Mouse (Mus musculus) MN1 (cell line): ENCODE measurements around the gene Pcgf1.
A peak's percentile ranks its signal among the peaks of the same experiment; 100 is the strongest.

ENCODE experiments used
- DNase-seq: peaks from one replicate; pipeline ENCODE4 v3.0.0-alpha.2; 2016; ENCODE audit warnings: low spot score

Gene Pcgf1

GRCm38 (mm10) chr6:83066441-83066840, 11.2 kb upstream of the Pcgf1 start:
- no peak for DNase-seq

GRCm38 (mm10) chr6:83068221-83068620, 9.4 kb upstream of the Pcgf1 start:
- DNase-seq = no peak

DNA sequence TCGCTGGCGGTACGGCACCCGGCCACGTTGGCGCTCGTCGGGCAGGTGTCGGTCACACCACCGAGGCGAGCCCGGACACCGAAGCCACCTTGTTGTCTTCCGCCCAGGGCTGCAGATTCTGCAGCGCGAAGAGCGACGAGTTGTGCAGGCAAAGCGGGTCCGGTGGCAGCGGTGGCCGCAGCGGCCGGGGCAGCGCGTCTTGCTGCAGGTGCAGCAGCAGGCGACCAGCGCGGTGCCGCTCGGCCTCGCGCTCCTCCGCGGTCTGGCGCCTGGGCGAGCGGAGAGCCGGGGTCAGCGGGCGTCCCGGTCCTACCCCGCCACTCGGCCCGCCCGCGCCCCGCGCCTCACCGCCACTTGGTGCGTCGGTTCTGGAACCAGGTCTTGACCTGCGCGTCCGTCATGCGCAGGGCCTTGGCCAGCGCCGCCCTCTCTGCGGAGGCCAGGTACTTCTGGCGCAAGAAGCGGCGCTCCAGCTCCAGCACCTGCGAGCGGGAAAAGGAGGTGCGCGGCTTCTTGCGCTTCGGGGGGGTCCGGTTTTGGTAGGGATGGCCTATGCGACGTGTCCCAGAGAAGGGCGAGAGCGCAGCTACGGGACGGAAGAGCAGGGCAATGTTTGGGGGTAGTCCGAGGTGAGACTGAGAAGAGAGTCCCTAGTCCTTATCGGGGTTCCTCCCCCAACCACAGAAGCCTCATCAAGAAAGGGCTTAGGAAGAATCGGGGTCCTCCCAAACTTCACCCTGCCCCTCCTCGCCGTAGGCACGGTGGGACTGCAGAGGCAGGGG, 8.8 kb upstream of the Pcgf1 start:
- no peak for DNase-seq

DNA sequence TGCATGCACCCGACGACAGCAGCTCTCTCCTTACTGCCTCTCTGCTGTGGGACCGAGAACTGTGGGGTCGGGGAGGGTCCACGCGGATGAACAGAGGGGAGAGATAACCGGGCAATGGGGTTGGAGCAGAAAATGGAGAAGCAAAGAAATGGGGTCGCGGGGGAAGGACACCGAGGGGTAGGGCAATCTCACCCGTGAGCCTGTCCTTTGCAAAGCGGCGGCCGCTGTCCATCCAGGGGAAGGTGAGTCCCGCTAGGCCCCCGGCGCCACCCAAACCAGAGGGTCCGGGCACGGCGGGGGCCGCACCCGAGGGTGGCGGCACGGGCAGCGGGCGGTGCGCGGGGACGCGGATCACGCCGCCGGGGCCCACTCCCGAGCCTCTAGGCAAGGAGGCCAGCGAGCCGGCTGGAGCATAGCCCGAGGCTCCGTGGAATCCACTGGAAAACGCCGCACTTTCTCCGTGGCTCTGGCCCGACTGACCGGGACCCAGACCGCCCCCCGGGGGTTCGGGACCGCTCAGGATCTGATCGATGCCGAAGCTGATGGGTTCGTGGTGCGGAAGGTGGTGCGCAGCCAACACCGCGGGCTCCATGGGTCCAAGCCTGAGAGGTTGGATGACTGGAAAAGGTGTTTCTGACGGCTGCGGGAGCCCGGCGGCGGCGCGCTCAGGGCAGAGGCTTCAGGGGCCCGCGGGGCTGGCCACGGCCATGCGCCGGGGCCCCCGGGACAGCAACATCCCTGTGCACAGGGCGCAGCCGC, 8.0 kb upstream of the Pcgf1 start:
- DNase-seq = no peak

- no peak for DNase-seq
Observed at GRCm38 (mm10) chr6:83070247-83070310, 7.6 kb upstream of the Pcgf1 start, which contains the start of gene Tlx2. TSS of gene Tlx2 (minus strand) at chr6:83070293.

GRCm38 (mm10) chr6:83070311-83071219, 7.1 kb upstream of the Pcgf1 start:
- peak; percentile 51 for DNase-seq

- no peak for DNase-seq
Observed at GRCm38 (mm10) chr6:83071220-83071619, 6.4 kb upstream of the Pcgf1 start.

GRCm38 (mm10) chr6:83074979-83075378, 2.7 kb upstream of the Pcgf1 start:
- DNase-seq = no peak

- DNase-seq = peak; percentile 98
Observed at GRCm38 (mm10) chr6:83078324-83078858, 722 bp downstream of the Pcgf1 start.

- DNase-seq = no peak
Observed at GRCm38 (mm10) chr6:83080210-83080609, 2.5 kb downstream of the Pcgf1 start.

DNA sequence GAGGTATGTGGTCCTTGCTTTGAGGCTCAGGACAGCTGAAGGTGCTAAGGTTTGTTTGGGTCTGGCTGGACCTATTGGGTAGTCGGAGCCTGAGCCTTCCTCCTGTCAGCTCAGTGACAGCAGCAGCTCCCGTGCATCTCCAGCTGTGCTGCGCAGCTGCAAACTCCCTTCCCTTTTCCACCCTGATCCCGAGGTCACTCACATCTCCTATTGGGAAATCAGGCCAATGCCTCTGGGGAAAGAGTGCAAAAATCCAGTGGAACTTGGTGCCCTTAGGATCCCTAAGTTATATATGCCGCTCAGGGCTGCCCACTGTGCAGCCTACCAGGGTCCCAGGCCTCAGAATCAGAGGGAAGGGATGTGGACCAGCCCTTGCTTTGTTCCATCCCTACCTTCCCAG, 5.8 kb downstream of the Pcgf1 start:
- DNase-seq = no peak

DNA sequence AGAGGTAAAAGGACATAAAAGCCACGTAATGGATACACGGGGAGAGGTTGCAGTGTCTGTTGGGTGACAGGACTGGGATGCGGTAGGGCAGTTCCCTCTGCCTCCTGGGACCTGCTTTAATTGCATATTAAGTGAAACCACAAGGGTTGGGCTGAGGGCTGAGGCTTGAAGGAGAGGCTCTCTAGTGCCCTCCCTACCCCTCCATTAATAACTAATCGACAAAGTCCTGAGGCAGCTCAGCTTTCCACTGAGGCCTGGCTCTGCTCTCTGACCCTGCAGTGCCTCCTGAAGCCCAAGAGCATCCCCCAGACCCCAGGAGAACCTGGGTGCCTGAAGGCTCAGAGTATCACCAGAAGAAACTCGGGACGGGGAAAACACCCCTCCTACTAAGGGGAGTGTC, 6.8 kb downstream of the Pcgf1 start:
- no peak for DNase-seq

DNA sequence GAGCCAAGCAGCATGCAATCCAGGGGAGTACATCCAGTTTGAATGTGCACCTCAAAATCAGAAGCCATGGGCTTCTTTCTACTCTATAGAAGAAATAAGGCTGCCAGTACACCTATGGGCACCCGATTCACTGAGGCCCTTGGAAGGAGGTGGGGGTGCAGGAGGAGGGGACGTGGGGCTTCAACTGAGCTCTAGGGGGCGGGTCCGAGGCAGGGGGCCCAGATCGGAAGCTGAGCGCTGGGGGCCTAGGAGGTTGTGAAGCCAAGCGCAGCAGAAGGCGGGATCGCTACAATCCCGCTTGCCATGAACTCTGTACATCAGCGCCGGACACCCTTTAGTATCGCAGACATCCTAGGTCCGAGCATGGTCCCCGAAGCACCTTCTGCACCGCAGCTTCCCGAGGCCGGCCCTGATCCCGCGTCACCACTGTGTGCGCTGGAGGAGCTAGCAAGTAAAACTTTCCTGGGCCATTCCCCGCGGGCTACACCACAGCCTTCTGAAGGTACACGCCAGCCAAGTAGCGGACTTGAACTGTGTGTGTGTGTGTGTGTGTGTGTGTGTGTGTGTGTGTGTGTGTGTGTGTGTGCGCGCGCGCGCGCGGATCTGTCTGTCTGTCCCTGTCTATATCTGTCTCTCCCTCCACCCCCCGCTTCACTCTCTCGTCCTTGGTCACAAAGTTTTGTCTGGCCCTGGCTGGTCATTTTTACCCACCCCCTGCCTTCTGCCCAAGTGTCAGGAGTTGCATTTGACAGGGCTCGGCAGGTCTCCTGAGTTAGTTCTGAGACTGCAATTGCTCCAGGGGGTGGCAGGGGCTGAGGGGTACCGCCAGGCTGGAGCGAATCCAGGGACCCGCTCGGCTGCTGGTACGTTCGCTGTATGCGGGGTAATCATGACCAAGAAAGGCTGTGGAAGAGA, 8.7 kb downstream of the Pcgf1 start, which contains the start of gene Lbx2:
TSS of gene Lbx2 (plus strand) at position 247 of the 915 bp plus-strand sequence.
- no peak for DNase-seq

DNA sequence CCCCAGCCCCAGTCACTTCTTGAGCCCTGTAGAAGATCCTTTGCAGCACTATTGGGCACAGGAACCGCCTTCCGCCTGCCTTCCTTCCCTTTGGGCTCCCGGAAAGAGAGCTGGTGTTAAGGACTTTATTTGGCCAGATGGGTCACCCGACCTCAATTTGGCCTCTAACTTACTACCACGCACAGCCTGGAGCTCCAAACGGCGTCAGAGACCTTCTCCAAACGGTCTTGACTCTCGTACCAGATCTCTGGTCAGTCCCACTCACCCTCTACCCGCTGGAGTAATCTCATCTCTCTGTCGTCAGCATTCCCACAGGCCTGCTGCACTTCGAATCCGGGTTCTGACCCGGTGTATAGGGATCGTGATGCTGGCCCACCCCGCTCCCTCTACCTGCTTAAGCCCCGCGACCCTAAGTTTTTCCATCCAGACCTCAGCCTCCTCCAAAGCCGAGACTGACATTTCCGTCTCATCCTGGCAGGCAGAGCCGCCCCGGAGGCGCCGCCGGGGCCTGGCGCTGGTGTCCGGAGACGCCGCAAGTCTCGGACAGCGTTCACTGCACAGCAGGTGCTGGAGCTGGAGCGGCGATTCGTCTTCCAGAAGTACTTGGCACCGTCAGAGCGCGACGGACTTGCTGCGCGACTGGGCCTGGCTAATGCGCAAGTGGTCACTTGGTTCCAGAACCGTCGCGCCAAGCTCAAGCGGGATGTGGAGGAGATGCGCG, 9.7 kb downstream of the Pcgf1 start:
- peak; percentile 71 for DNase-seq

DNA sequence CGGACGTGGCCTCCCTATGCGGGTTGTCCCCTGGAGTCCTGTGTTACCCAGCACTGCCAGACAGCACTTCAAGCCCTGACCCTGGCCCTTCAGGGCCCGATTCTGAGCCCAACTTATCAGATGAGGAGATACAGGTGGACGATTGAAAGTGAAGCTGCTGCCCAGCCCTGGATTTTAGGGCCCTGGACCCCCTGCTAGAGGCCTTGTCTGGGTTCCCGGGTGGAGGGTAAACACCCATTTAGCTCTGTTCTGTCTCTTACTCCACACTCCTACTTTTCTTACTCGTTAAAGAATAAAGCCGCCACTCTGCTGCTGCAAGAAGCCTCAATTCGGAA, 10.2 kb downstream of the Pcgf1 start:
- no peak for DNase-seq

- DNase-seq = no peak
Observed at GRCm38 (mm10) chr6:83092416-83093127, 14.9 kb downstream of the Pcgf1 start.

DNA sequence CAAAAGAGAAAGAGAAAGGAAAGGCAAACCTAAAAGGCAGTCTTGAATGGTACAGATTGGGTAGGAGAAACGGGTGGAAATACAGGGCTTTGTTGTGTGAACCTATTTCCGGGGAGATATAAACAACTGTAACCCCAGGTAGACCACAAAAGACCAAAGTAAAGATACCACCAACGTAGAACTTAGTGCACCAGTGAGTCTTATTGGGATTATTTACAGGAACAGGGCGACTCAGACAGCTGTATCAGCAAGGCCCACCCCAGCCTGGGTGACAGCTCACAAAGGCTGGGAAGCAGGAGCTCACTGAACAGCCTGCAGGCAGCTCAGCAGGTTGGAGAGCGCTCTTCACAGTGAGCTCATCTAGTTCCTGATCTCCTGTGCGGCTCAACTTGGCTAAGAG, 18.3 kb downstream of the Pcgf1 start:
- DNase-seq = no peak

DNA sequence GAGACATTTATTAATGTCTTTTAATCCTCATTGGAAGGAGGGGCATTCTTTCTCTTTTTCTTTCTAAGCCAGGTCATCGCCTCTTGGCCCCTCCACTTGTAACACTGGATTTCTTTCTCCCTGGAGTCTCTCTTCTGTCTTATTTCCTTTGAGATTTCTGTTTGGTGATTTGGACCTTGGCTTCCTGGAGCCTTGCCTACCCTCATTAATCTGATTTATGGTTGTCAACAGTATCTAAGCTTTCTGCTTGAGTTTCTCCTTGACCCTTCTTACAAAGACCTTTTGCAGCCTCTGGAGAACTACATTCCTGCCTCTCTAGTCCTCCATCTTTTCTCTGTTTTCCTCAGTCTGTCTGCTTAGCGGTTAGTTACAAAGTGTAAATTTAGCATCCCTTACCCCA, 20.7 kb downstream of the Pcgf1 start:
- DNase-seq = no peak

GRCm38 (mm10) chr6:83101316-83101687, 23.6 kb downstream of the Pcgf1 start, which contains the start of the genes Ccdc142 and Gm42688:
TSS of gene Ccdc142 (plus strand) at chr6:83101601.
TSS of gene Gm42688 (plus strand) at chr6:83101617.
- DNase-seq = peak; percentile 81
